19 mouse cellular contexts compared by ENCODE assay signal in the genomic region with DNA sequence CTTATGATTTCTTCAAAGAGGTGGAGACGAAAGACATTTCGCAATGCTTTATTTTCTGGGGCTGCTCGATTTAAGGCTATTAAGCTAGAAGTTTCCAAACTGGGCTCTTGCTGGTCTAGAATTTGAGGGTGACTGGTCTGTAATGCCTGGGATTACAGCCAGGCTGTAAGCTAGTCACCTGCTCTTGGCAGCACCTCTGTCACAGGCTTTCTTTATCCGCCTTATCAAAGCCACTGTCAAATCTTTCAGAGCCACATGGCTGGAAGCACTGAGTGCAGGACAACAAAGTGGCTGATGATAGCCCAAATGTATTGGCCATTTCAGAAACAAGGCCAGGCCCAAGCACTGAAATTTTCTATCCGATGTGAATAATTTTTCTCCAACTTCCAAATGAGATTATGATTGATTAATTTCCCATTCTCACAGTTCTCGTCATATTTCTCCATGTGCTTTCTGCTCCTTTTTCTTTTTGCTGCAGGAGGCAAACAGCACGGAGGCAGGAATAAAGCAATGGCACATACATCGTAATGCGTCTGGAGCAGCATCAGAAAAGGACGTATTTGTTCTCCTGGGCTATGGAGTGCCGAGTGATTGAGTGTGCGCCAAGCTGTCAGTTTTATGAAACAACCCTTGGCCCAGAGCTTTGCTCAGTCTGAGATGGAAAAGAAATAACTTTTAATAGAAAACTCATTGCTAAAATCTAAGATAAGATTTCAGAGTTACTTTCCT. TPM values are rescaled to one million over a fixed set of nuclear protein-coding genes. Genes with fewer than 3 reads are reported as not detected.
DNase-seq lines count a peak whose midpoint lies in the region; ATAC-seq lines count a peak whose summit lies in the region.
"Had no signal": no experiment of that assay in that cellular context is flagged by ENCODE, and none has a peak within 500 bp of the region (broad histone marks: within the 10 kb centered on the region; RNA-seq: fewer than 3 reads in every experiment).

No protein-coding gene starts in this region.

- ATAC-seq in heart, embryonic 11.5 days (replicated peaks; ENCODE audit: insufficient number of reproducible peaks, low FRiP score, low TSS enrichment) = no peak
- no peak for ATAC-seq in hindbrain, embryonic 15.5 days (ENCODE audit: low FRiP score, low read depth)
- no peak for ATAC-seq in hindbrain, embryonic 16.5 days
- peak; percentile 69; the same call in 1 of the 2 replicates for ATAC-seq in lung, embryonic 15.5 days (ENCODE audit: borderline replicate concordance, extremely low read depth, low FRiP score, low TSS enrichment)
- ATAC-seq: activated CD4-positive, CD25-positive, alpha-beta regulatory T cell, adult 4 months; forebrain, embryonic 13.5 days; intestine, embryonic 16.5 days; Patski had no signal

- no peak overlapping the region for H3K4me2 ChIP-seq in heart, embryonic 11.5 days
- no peak overlapping the region for H3K4me2 ChIP-seq in hindbrain, embryonic 15.5 days
- no peak overlapping the region for H3K4me2 ChIP-seq in hindbrain, embryonic 16.5 days (ENCODE audit: low read length)
- no peak overlapping the region for H3K4me2 ChIP-seq in lung, embryonic 15.5 days
- H3K4me2 ChIP-seq: embryonic facial prominence, embryonic 12.5 days; forebrain, embryonic 13.5 days; heart, embryonic 12.5 days had no signal

- DNase-seq in heart, adult 11 months = peak; percentile 90
- DNase-seq in lung, postnatal 4 days = no peak
- DNase-seq: adrenal gland, postnatal 14 days; cerebellum, adult 11-12 months; cerebellum, adult 9-10 months; cerebellum, postnatal 25 days; gastrocnemius, postnatal 36 days; heart, postnatal 36 days had no signal

- H3K36me3 ChIP-seq in heart, embryonic 11.5 days (ENCODE audit: control insufficient read depth, insufficient read depth, low read length) = no peaks in the 10 kb centered on the region
- no peaks in the 10 kb centered on the region for H3K36me3 ChIP-seq in hindbrain, embryonic 15.5 days
- no peaks in the 10 kb centered on the region for H3K36me3 ChIP-seq in hindbrain, embryonic 16.5 days (ENCODE audit: control insufficient read depth, insufficient read depth, low read length)
- H3K36me3 ChIP-seq in lung, embryonic 15.5 days = no peaks in the 10 kb centered on the region
- H3K36me3 ChIP-seq: embryonic facial prominence, embryonic 12.5 days; heart, embryonic 12.5 days had no signal

- no peaks in the 10 kb centered on the region for H3K4me1 ChIP-seq in heart, embryonic 11.5 days (ENCODE audit: control insufficient read depth, insufficient read depth, low read length)
- H3K4me1 ChIP-seq in hindbrain, embryonic 15.5 days (replicated peaks) = peaks cover 14% of the 10 kb centered on the region
- H3K4me1 ChIP-seq in hindbrain, embryonic 16.5 days (ENCODE audit: control insufficient read depth, insufficient read depth, low read depth, low read length) = peaks cover 2% of the 10 kb centered on the region
- 0 out of 2 replicates have a peak, but pooled peaks cover 4% of the 10 kb centered on the region for H3K4me1 ChIP-seq in lung, embryonic 15.5 days
- H3K4me1 ChIP-seq: embryonic facial prominence, embryonic 12.5 days; heart, embryonic 12.5 days had no signal

- H3K27ac ChIP-seq in heart, embryonic 11.5 days (ENCODE audit: low read depth, low read length) = no peak overlapping the region
- H3K27ac ChIP-seq in hindbrain, embryonic 15.5 days (replicated peaks) = peak overlapping the region; percentile 48; the same call in 1 of the 2 replicates
- H3K27ac ChIP-seq in hindbrain, embryonic 16.5 days (ENCODE audit: low read depth, low read length) = no peak overlapping the region
- H3K27ac ChIP-seq in lung, embryonic 15.5 days = no peak overlapping the region
- H3K27ac ChIP-seq: embryonic facial prominence, embryonic 12.5 days had no signal

- H3K4me3 ChIP-seq in heart, embryonic 11.5 days (ENCODE audit: low read depth, low read length) = no peak overlapping the region
- no peak overlapping the region for H3K4me3 ChIP-seq in hindbrain, embryonic 15.5 days
- no peak overlapping the region for H3K4me3 ChIP-seq in hindbrain, embryonic 16.5 days (ENCODE audit: low read length)
- no peak overlapping the region for H3K4me3 ChIP-seq in lung, embryonic 15.5 days
- H3K4me3 ChIP-seq: embryonic facial prominence, embryonic 12.5 days; forebrain, embryonic 13.5 days; heart, embryonic 12.5 days had no signal

- H3K9me3 ChIP-seq in heart, embryonic 11.5 days (replicated peaks; ENCODE audit: control insufficient read depth, low read length) = no peaks in the 10 kb centered on the region
- no peaks in the 10 kb centered on the region for H3K9me3 ChIP-seq in hindbrain, embryonic 15.5 days
- H3K9me3 ChIP-seq in hindbrain, embryonic 16.5 days (ENCODE audit: control insufficient read depth, low read length) = no peaks in the 10 kb centered on the region
- H3K9me3 ChIP-seq in lung, embryonic 15.5 days = no peaks in the 10 kb centered on the region
- H3K9me3 ChIP-seq: embryonic facial prominence, embryonic 12.5 days; forebrain, embryonic 13.5 days; heart, embryonic 12.5 days had no signal

- H3K27me3 ChIP-seq in heart, embryonic 11.5 days (ENCODE audit: control insufficient read depth, insufficient read depth, low read length) = peaks cover 4% of the 10 kb centered on the region; the same call in 1 of the 2 replicates
- peaks cover 7% of the 10 kb centered on the region; the same call in 1 of the 2 replicates for H3K27me3 ChIP-seq in hindbrain, embryonic 15.5 days
- peaks cover 4% of the 10 kb centered on the region; the same call in 1 of the 2 replicates for H3K27me3 ChIP-seq in hindbrain, embryonic 16.5 days (replicated peaks; ENCODE audit: control insufficient read depth, insufficient read depth, low read length)
- peaks cover 20% of the 10 kb centered on the region for H3K27me3 ChIP-seq in lung, embryonic 15.5 days
- H3K27me3 ChIP-seq: CH12.LX had no signal

- 74% methylated on average over 12 of the region's 12 CpGs for WGBS in heart, embryonic 11.5 days (ENCODE audit: insufficient replicate concordance)
- 61% methylated on average over 12 of the region's 12 CpGs for WGBS in hindbrain, embryonic 15.5 days
- WGBS in hindbrain, embryonic 16.5 days = 60% methylated on average over 12 of the region's 12 CpGs
- 52% methylated on average over 12 of the region's 12 CpGs for whole genome bisulfite sequencing in lung, embryonic 15.5 days

- no peak overlapping the region for H3K9ac ChIP-seq in heart, embryonic 11.5 days (ENCODE audit: low read depth, low read length)
- H3K9ac ChIP-seq in hindbrain, embryonic 15.5 days = no peak overlapping the region
- no peak overlapping the region for H3K9ac ChIP-seq in hindbrain, embryonic 16.5 days (ENCODE audit: low read depth, low read length)
- no peak overlapping the region for H3K9ac ChIP-seq in lung, embryonic 15.5 days
- H3K9ac ChIP-seq: embryonic facial prominence, embryonic 12.5 days; forebrain, embryonic 13.5 days; heart, embryonic 12.5 days had no signal

RNA-seq across cellular contexts. Expression of a gene that starts 16.9 kb away (rescaled TPM):
- 3.2 and 4.5 TPM in 2 replicates for polyA plus RNA-seq in heart, embryonic 11.5 days (2014; fragmentation: Nextera tagmentation; extraction: Ambion mirVana)
- 16.1 and 22.0 TPM in 2 replicates for polyA plus RNA-seq in hindbrain, embryonic 15.5 days (2015; fragmentation: Nextera tagmentation; extraction: Ambion mirVana)
- polyA plus RNA-seq in hindbrain, embryonic 16.5 days (2015; fragmentation: Nextera tagmentation; extraction: Ambion mirVana) = 16.4 and 22.6 TPM in 2 replicates
- polyA plus RNA-seq in lung, embryonic 15.5 days (2015; fragmentation: Nextera tagmentation; extraction: Ambion mirVana) = 2.4 and 2.8 TPM in 2 replicates
- polyA plus RNA-seq: Patski had no signal
